Mouse (Mus musculus): ENCODE results near the gene Lyplal1.

- TF ChIP-seq GATA1 (IDR thresholded peaks at IDR 0.05; ENCODE audit: low read length) (no peak), TAL1 (IDR thresholded peaks at IDR 0.05; ENCODE audit: low read length) (no peak)
Measured at GRCm38 (mm10) chr1:186140191-186140590, 23.1 kb upstream of the Lyplal1 start.
